Mouse (Mus musculus) neural tube, embryonic 11.5 days (tissue): ENCODE measurements around the gene Pbsn. TPM values are rescaled to one million over a fixed set of nuclear protein-coding genes. Genes with fewer than 3 reads are reported as not detected.
"Not testable (repeated sequence)": the region's sequence is repeated elsewhere in the genome, so short reads cannot be mapped to it uniquely, and the experiment has no call there.

Experiments used
- ATAC-seq: fragments of 200-750 bp; cut with Nextera tagmentation; 2 replicates; pipeline ENCODE4 v1.8.0; 2017; ENCODE audit warnings: moderate number of reproducible peaks, mild to moderate bottlenecking, moderate TSS enrichment, moderate library complexity; ENCODE audit not compliant: insufficient read depth, low FRiP score, low TSS enrichment
- DNase-seq: peaks from one replicate; pipeline ENCODE4 v3.0.0-alpha.2; 2015; ENCODE audit warnings: low spot score
- H3K27ac ChIP-seq: fragments of 300-500 bp; sonication (generic); 2 replicates; pipeline ENCODE4 v1.5.1; 2014; ENCODE audit warnings: low read depth, mild to moderate bottlenecking, low read length
- H3K27me3 ChIP-seq: fragments of 300-500 bp; sonication (generic); 2 replicates; pipeline ENCODE4 v1.6.1; 2014; ENCODE audit warnings: mild to moderate bottlenecking, low read length, mixed read lengths; ENCODE audit not compliant: control insufficient read depth, insufficient read depth
- H3K36me3 ChIP-seq: fragments of 300-500 bp; sonication (generic); 2 replicates; pipeline ENCODE4 v1.6.1; 2014; ENCODE audit warnings: mild to moderate bottlenecking, low read length, moderate library complexity, mixed read lengths; ENCODE audit not compliant: control insufficient read depth, insufficient read depth
- H3K4me1 ChIP-seq: fragments of 300-500 bp; sonication (generic); 2 replicates; pipeline ENCODE4 v1.6.1; 2014; ENCODE audit warnings: low read length, mixed read lengths; ENCODE audit not compliant: control insufficient read depth, insufficient read depth
- H3K4me2 ChIP-seq: fragments of 300-500 bp; sonication (generic); 2 replicates; pipeline ENCODE4 v1.6.1; 2014; ENCODE audit warnings: low read depth, mild to moderate bottlenecking, moderate library complexity
- H3K4me3 ChIP-seq: fragments of 300-500 bp; sonication (generic); 2 replicates; pipeline ENCODE4 v1.5.1; 2014; ENCODE audit warnings: low read depth, low read length
- H3K9ac ChIP-seq: fragments of 300-500 bp; sonication (generic); 2 replicates; pipeline ENCODE4 v1.6.1; 2014; ENCODE audit warnings: mild to moderate bottlenecking, low read length
- H3K9me3 ChIP-seq: fragments of 300-500 bp; sonication (generic); 2 replicates; pipeline ENCODE4 v1.6.1; 2016; ENCODE audit warnings: low read length; ENCODE audit not compliant: control insufficient read depth
- WGBS: fragments of 180-500 bp; shearing (Covaris S2); extraction: QIAGEN DNeasy Blood & Tissue Kit; methylation state at CpG from one replicate; pipeline ENCODE4 v1.1.7; 2014; 5-methylcytosine and 5-hydroxymethylcytosine counted together
- polyA plus RNA-seq: library from polyadenylated mRNA; unstranded; fragments of >200 nt; fragmentation: Nextera tagmentation; extraction: Ambion mirVana; gene quantifications from 2 replicates; pipeline ENCODE4 v1.2.1, GENCODE M21; 2014

Pbsn gene
- not detected in 2 replicates for polyA plus RNA-seq

DNA sequence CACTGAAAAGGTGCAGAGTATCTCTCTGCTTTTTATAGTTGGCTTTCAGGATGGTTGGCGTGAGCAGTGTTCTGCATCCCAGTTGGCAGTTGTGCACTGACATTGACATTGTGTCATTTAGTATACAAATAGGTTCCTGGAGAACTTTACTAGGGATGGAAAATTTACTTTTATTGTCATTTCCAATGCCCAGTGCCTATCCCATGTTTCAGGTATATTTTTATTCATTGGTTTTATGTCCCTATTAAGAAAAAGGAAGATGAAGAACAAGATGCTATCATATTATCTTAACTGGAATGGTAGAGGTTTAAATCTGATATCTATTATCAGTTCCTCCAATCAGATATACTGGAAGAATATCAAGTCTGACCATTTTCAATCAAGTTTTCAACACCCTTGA, at the start of gene Pbsn:
Pbsn (minus strand) TSS at position 101 of the 400 bp plus-strand sequence.
- no peak within 1 kb of the TSS for H3K4me3 ChIP-seq
- no peak within 1 kb of the TSS for H3K27ac ChIP-seq
- no peaks in the 10 kb centered on the region for H3K36me3 ChIP-seq
- H3K9me3 ChIP-seq = no peaks in the 10 kb centered on the region
- no peak within 1 kb of the TSS for H3K9ac ChIP-seq
- H3K4me1 ChIP-seq = no peaks in the 10 kb centered on the region
- no peaks in the 10 kb centered on the region for H3K27me3 ChIP-seq
- DNase-seq = no peak
- ATAC-seq = no peak
- WGBS = 82% methylated on average over 1 of the region's 1 CpGs
- H3K4me2 ChIP-seq = no peak within 1 kb of the TSS

DNA sequence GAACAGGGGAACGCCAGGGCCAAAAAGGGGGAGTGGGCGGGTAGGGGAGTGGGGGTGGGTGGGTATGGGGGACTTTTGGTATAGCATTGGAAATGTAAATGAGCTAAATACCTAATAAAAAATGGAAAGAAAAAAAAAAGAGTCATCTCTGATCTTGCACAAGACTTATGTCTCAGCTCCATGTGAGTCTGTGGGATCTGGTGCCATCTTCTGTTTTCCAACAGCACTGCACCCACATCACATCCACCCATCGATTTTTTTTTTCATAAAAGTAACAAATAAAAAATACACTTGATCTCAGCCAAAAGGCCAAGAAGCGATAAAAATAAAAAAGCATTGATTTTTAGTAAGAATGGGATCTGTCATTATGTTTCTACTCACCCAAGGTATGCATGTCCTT, 26.6 kb upstream of the Pbsn start:
- ATAC-seq, H3K9ac ChIP-seq, H3K4me2 ChIP-seq, H3K27ac ChIP-seq, H3K4me1 ChIP-seq, DNase-seq, H3K27me3 ChIP-seq, H3K36me3 ChIP-seq, H3K9me3 ChIP-seq, H3K4me3 ChIP-seq: not testable (repeated sequence)
- 53% methylated on average over 2 of the region's 4 CpGs for WGBS

DNA sequence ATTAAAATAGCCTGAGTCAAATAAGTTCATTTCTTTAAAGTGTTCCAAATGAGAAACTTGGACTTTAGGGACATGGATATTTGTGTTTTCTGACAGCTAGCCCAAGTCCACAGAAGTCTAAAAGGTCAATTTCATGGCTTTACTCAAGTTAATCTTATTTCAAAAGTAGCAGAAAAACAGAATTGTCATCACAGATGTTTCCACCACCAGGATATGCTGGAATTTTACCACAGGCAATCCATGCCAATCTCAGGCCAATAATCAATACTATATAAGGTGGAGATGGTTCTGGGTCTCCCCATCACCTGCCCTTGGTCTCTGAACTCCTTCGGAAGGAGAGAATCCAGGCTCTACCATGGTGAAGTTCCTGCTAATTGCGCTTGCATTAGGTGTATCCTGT, 11.0 kb upstream of the Pbsn start, which contains the start of gene Gm14744:
Gm14744 (plus strand) TSS at position 301 of the 400 bp plus-strand sequence.
- not testable (repeated sequence) for H3K4me2 ChIP-seq, H3K4me3 ChIP-seq, H3K27me3 ChIP-seq, DNase-seq, H3K36me3 ChIP-seq, H3K9me3 ChIP-seq, ATAC-seq, H3K4me1 ChIP-seq, H3K27ac ChIP-seq, H3K9ac ChIP-seq
- 97% methylated on average over 2 of the region's 2 CpGs for WGBS

DNA sequence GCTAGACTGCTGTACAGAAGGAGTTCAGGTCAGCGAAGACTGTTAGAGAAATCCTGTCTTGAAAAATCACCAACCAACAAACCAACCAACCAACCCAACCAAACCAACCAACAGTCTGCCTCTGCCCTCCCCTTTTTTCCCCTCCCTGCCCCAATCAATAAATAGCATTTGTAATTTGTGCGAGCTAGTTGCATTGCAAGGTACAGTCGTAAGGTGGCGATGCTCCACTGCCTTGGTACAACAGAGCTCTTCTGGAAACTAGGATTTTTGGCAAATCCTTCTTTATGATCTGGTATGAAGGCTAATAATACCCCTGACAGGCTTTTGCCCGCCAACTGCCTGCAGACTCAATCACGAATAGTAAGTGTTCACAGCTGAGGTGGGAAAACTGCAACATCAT, 41.4 kb downstream of the Pbsn start:
- no peak overlapping the region for H3K4me2 ChIP-seq
- no peak overlapping the region for H3K9ac ChIP-seq
- H3K9me3 ChIP-seq = no peaks in the 10 kb centered on the region
- 58% methylated on average over 6 of the region's 6 CpGs for WGBS
- no peaks in the 10 kb centered on the region for H3K4me1 ChIP-seq
- H3K27me3 ChIP-seq = no peaks in the 10 kb centered on the region
- no peak for ATAC-seq
- no peak overlapping the region for H3K4me3 ChIP-seq
- no peaks in the 10 kb centered on the region for H3K36me3 ChIP-seq
- DNase-seq = no peak
- no peak overlapping the region for H3K27ac ChIP-seq

- H3K36me3 ChIP-seq = no peaks in the 10 kb centered on the region
- peak overlapping the region; percentile 28 for H3K4me3 ChIP-seq
- no peak overlapping the region for H3K9ac ChIP-seq
- WGBS = 21% methylated on average over 17 of the region's 17 CpGs
- peak overlapping the region; percentile 33 for H3K4me2 ChIP-seq
- peak; percentile 55 for DNase-seq
- no peaks in the 10 kb centered on the region for H3K27me3 ChIP-seq
- H3K9me3 ChIP-seq = no peaks in the 10 kb centered on the region
- no peaks in the 10 kb centered on the region for H3K4me1 ChIP-seq
- peak; percentile 76 for ATAC-seq
- H3K27ac ChIP-seq = no peak overlapping the region
Observed at GRCm38 (mm10) chrX:77810608-77811206, 42.7 kb downstream of the Pbsn start.

- Histone ChIP-seq H3K4me3 (no peak overlapping the region), H3K9me3 (no peaks in the 10 kb centered on the region), H3K27me3 (no peaks in the 10 kb centered on the region), H3K27ac (no peak overlapping the region), H3K4me2 (no peak overlapping the region), H3K36me3 (no peaks in the 10 kb centered on the region), H3K9ac (no peak overlapping the region), H3K4me1 (no peaks in the 10 kb centered on the region)
- DNase-seq (peak; percentile 36), ATAC-seq (no peak)
- WGBS = 21% methylated on average over 2 of the region's 2 CpGs
Observed at GRCm38 (mm10) chrX:77808602-77809001, 44.8 kb downstream of the Pbsn start.

DNA sequence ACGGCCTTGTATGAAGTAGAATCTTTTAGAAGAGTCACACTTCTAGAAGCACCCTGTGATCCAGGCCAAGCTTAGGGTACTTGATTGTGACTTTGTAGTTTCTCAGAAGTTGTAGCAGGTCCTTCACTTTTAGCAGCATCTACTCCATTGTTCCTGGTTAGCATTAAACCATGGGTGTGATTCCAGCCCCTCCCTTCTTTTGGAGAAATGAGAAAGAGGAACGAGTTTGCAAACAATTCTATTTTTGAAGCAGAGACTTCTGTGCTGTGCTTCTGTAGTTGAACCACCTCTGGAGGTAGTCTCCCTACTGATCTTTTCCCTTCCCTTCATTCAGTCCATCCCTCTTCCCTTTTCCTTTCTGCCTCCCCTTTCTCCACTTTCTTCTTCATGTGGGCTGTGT, 51.1 kb downstream of the Pbsn start:
- H3K27ac ChIP-seq = no peak overlapping the region
- 88% methylated on average over 2 of the region's 2 CpGs for WGBS
- no peak for ATAC-seq

DNA sequence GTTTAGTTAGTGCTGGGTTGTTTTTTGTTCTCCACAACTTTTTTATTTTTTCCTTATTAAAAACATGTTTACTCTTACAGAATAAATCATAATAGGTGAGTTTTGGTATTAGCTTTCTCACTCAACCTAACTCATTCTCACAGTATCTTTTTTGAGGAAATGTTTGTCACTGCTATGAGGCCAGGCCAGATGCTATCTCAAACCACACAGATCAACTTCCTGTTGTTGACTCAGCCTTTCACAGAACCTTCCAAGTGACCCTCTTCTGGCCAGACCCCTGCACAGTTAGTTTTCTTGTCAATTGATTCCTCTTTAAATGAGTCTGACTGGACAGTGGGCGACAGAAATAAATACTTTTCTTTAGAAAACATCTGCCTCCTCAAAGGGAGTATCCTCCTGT, 51.9 kb downstream of the Pbsn start:
- ATAC-seq = no peak
- Histone ChIP-seq H3K4me1 (no peaks in the 10 kb centered on the region), H3K36me3 (no peaks in the 10 kb centered on the region), H3K27ac (no peak overlapping the region), H3K9ac (no peak overlapping the region), H3K4me3 (no peak overlapping the region), H3K27me3 (no peaks in the 10 kb centered on the region), H3K4me2 (no peak overlapping the region), H3K9me3 (no peaks in the 10 kb centered on the region)
- WGBS = 65% methylated on average over 1 of the region's 1 CpGs
- DNase-seq = no peak

More for the DNA sequence above, 51.1 kb downstream of the Pbsn start:
- H3K9ac ChIP-seq = no peak overlapping the region
- H3K4me1 ChIP-seq = no peaks in the 10 kb centered on the region
- no peaks in the 10 kb centered on the region for H3K36me3 ChIP-seq
- no peaks in the 10 kb centered on the region for H3K9me3 ChIP-seq
- no peaks in the 10 kb centered on the region for H3K27me3 ChIP-seq
- H3K4me3 ChIP-seq = no peak overlapping the region
- DNase-seq = no peak
- H3K4me2 ChIP-seq = no peak overlapping the region

DNA sequence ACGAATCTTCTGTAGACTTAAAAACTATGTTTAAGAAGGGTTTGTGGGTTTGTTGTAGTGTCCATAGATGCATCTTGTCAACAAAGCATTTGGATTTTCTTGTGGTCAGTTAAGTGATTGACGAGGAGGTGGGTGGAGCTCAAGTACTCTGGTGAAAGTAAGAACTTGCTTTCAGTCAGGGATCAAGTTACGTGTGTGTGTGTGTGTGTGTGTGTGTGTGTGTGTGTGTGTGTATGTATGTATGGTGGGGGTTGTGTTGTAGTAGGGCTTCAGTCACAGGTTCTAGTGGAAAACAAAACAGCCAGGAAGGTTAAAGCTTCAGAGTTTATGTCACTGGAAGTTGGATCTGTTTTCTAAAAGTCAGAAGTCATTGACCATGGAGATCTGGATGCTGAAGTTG, 53.9 kb downstream of the Pbsn start:
- Histone ChIP-seq H3K36me3 (no peaks in the 10 kb centered on the region), H3K9ac (no peak overlapping the region), H3K27ac (no peak overlapping the region), H3K27me3 (no peaks in the 10 kb centered on the region), H3K4me1 (no peaks in the 10 kb centered on the region), H3K4me3 (no peak overlapping the region), H3K4me2 (no peak overlapping the region), H3K9me3 (no peaks in the 10 kb centered on the region)
- no peak for DNase-seq
- 87% methylated on average over 3 of the region's 3 CpGs for WGBS
- ATAC-seq = no peak
